Mouse (Mus musculus): ENCODE data around the gene Susd6. TPM values are rescaled to one million over a fixed set of nuclear protein-coding genes. Genes with fewer than 3 reads are reported as not detected.
A peak's percentile ranks its signal among the peaks of the same experiment; 100 is the strongest.

Gene Susd6
- polyA plus RNA-seq (2015; fragmentation: Nextera tagmentation; extraction: Ambion mirVana): 14.3 and 14.4 TPM in 2 replicates

GRCm38 (mm10) chr12:80789849-80790694, at the start of gene Susd6:
Susd6 (plus strand) TSS chr12:80790510.
- 4% methylated on average over 42 of the region's 56 CpGs for WGBS
- no peaks in the 10 kb centered on the region for H3K9me3 ChIP-seq (ENCODE audit: control insufficient read depth, low read length)
- H3K36me3 ChIP-seq (ENCODE audit: control insufficient read depth, insufficient read depth): no peaks in the 10 kb centered on the region
- peak within 1 kb of the TSS; percentile 99 for H3K27ac ChIP-seq (ENCODE audit: low read length)
- H3K4me2 ChIP-seq (ENCODE audit: low read length): peak within 1 kb of the TSS; percentile 88
- no peaks in the 10 kb centered on the region for H3K27me3 ChIP-seq (replicated peaks; ENCODE audit: control insufficient read depth, insufficient read depth, low read length)
- peak within 1 kb of the TSS; percentile 79 for H3K4me3 ChIP-seq (replicated peaks; ENCODE audit: low read length)
- ATAC-seq: peak; percentile 98
- peaks cover 17% of the 10 kb centered on the region for H3K4me1 ChIP-seq (replicated peaks; ENCODE audit: control insufficient read depth, insufficient read depth, low read length)
- peak within 1 kb of the TSS; percentile 85 for H3K9ac ChIP-seq (replicated peaks; ENCODE audit: low read depth, low read length)

- no peak overlapping the region for H3K9ac ChIP-seq (replicated peaks; ENCODE audit: low read depth, low read length)
- H3K27me3 ChIP-seq (replicated peaks; ENCODE audit: control insufficient read depth, insufficient read depth, low read length): no peaks in the 10 kb centered on the region
- 100% methylated on average over 1 of the region's 1 CpGs for WGBS
- no peaks in the 10 kb centered on the region for H3K9me3 ChIP-seq (ENCODE audit: control insufficient read depth, low read length)
- ATAC-seq: no peak
- H3K4me1 ChIP-seq (replicated peaks; ENCODE audit: control insufficient read depth, insufficient read depth, low read length): peaks cover 16% of the 10 kb centered on the region
- no peak overlapping the region for H3K27ac ChIP-seq (ENCODE audit: low read length)
- H3K4me3 ChIP-seq (replicated peaks; ENCODE audit: low read length): no peak overlapping the region
- H3K4me2 ChIP-seq (ENCODE audit: low read length): no peak overlapping the region
- H3K36me3 ChIP-seq (ENCODE audit: control insufficient read depth, insufficient read depth): no peaks in the 10 kb centered on the region
Observed at GRCm38 (mm10) chr12:80744614-80745013, 45.7 kb upstream of the Susd6 start.

- no peaks in the 10 kb centered on the region for H3K9me3 ChIP-seq (ENCODE audit: control insufficient read depth, low read length)
- 33% methylated on average over 8 of the region's 8 CpGs for WGBS
- H3K4me1 ChIP-seq (replicated peaks; ENCODE audit: control insufficient read depth, insufficient read depth, low read length): peaks cover 16% of the 10 kb centered on the region
- no peak overlapping the region for H3K9ac ChIP-seq (replicated peaks; ENCODE audit: low read depth, low read length)
- no peak overlapping the region for H3K4me3 ChIP-seq (replicated peaks; ENCODE audit: low read length)
- no peak overlapping the region for H3K4me2 ChIP-seq (ENCODE audit: low read length)
- no peaks in the 10 kb centered on the region for H3K27me3 ChIP-seq (replicated peaks; ENCODE audit: control insufficient read depth, insufficient read depth, low read length)
- H3K36me3 ChIP-seq (ENCODE audit: control insufficient read depth, insufficient read depth): no peaks in the 10 kb centered on the region
- ATAC-seq: peak; percentile 89
- peak overlapping the region; percentile 69 for H3K27ac ChIP-seq (ENCODE audit: low read length)
Observed at GRCm38 (mm10) chr12:80746031-80746813, 44.1 kb upstream of the Susd6 start.

- 95% methylated on average over 6 of the region's 6 CpGs for WGBS
- no peaks in the 10 kb centered on the region for H3K27me3 ChIP-seq (replicated peaks; ENCODE audit: control insufficient read depth, insufficient read depth, low read length)
- no peak overlapping the region for H3K4me3 ChIP-seq (replicated peaks; ENCODE audit: low read length)
Observed at GRCm38 (mm10) chr12:80751556-80751955, 38.8 kb upstream of the Susd6 start.

GRCm38 (mm10) chr12:80757751-80758558, 32.4 kb upstream of the Susd6 start:
- H3K27ac ChIP-seq (ENCODE audit: low read length): no peak overlapping the region
- 46% methylated on average over 120 of the region's 122 CpGs for WGBS
- H3K36me3 ChIP-seq (ENCODE audit: control insufficient read depth, insufficient read depth): peaks cover 54% of the 10 kb centered on the region

More at GRCm38 (mm10) chr12:80751556-80751955, 38.8 kb upstream of the Susd6 start:
- Histone ChIP-seq H3K4me2 (ENCODE audit: low read length) (no peak overlapping the region), H3K27ac (ENCODE audit: low read length) (no peak overlapping the region), H3K36me3 (ENCODE audit: control insufficient read depth, insufficient read depth) (peaks cover 32% of the 10 kb centered on the region), H3K9ac (replicated peaks; ENCODE audit: low read depth, low read length) (no peak overlapping the region), H3K9me3 (ENCODE audit: control insufficient read depth, low read length) (peaks cover 10% of the 10 kb centered on the region), H3K4me1 (replicated peaks; ENCODE audit: control insufficient read depth, insufficient read depth, low read length) (peaks cover 5% of the 10 kb centered on the region)
- ATAC-seq: no peak

GRCm38 (mm10) chr12:80758559-80759386, 31.5 kb upstream of the Susd6 start:
- Histone ChIP-seq H3K4me1 (replicated peaks; ENCODE audit: control insufficient read depth, insufficient read depth, low read length) (peaks cover 12% of the 10 kb centered on the region), H3K4me2 (ENCODE audit: low read length) (peak overlapping the region; percentile 82), H3K27ac (ENCODE audit: low read length) (peak overlapping the region; percentile 99), H3K9me3 (ENCODE audit: control insufficient read depth, low read length) (peaks cover 31% of the 10 kb centered on the region), H3K9ac (replicated peaks; ENCODE audit: low read depth, low read length) (peak overlapping the region; percentile 99), H3K4me3 (replicated peaks; ENCODE audit: low read length) (peak overlapping the region; percentile 82), H3K36me3 (ENCODE audit: control insufficient read depth, insufficient read depth) (peaks cover 48% of the 10 kb centered on the region), H3K27me3 (replicated peaks; ENCODE audit: control insufficient read depth, insufficient read depth, low read length) (no peaks in the 10 kb centered on the region)
- WGBS: 44% methylated on average over 92 of the region's 92 CpGs
- ATAC-seq: no peak

More at GRCm38 (mm10) chr12:80757751-80758558, 32.4 kb upstream of the Susd6 start:
- peaks cover 31% of the 10 kb centered on the region for H3K9me3 ChIP-seq (ENCODE audit: control insufficient read depth, low read length)
- H3K4me3 ChIP-seq (replicated peaks; ENCODE audit: low read length): peak overlapping the region; percentile 21
- peaks cover 12% of the 10 kb centered on the region for H3K4me1 ChIP-seq (replicated peaks; ENCODE audit: control insufficient read depth, insufficient read depth, low read length)
- no peak overlapping the region for H3K9ac ChIP-seq (replicated peaks; ENCODE audit: low read depth, low read length)
- no peak for ATAC-seq
- H3K4me2 ChIP-seq (ENCODE audit: low read length): peak overlapping the region; percentile 30
- H3K27me3 ChIP-seq (replicated peaks; ENCODE audit: control insufficient read depth, insufficient read depth, low read length): no peaks in the 10 kb centered on the region

GRCm38 (mm10) chr12:80759387-80759712, 31.0 kb upstream of the Susd6 start:
- peak overlapping the region; percentile 99 for H3K27ac ChIP-seq (ENCODE audit: low read length)
- H3K9me3 ChIP-seq (ENCODE audit: control insufficient read depth, low read length): peaks cover 31% of the 10 kb centered on the region
- peaks cover 12% of the 10 kb centered on the region for H3K4me1 ChIP-seq (replicated peaks; ENCODE audit: control insufficient read depth, insufficient read depth, low read length)
- peaks cover 43% of the 10 kb centered on the region for H3K36me3 ChIP-seq (ENCODE audit: control insufficient read depth, insufficient read depth)
- ATAC-seq: peak; percentile 7; the same call in 1 of the 2 replicates
- 8% methylated on average over 13 of the region's 13 CpGs for WGBS
- peak overlapping the region; percentile 82 for H3K4me3 ChIP-seq (replicated peaks; ENCODE audit: low read length)
- no peaks in the 10 kb centered on the region for H3K27me3 ChIP-seq (replicated peaks; ENCODE audit: control insufficient read depth, insufficient read depth, low read length)
- H3K9ac ChIP-seq (replicated peaks; ENCODE audit: low read depth, low read length): peak overlapping the region; percentile 99
- H3K4me2 ChIP-seq (ENCODE audit: low read length): peak overlapping the region; percentile 82

GRCm38 (mm10) chr12:80759713-80760395, 30.5 kb upstream of the Susd6 start:
- WGBS: under 1% methylated on average over 22 of the region's 22 CpGs
- H3K36me3 ChIP-seq (ENCODE audit: control insufficient read depth, insufficient read depth): peaks cover 39% of the 10 kb centered on the region
- peaks cover 31% of the 10 kb centered on the region for H3K9me3 ChIP-seq (ENCODE audit: control insufficient read depth, low read length)
- H3K4me1 ChIP-seq (replicated peaks; ENCODE audit: control insufficient read depth, insufficient read depth, low read length): peaks cover 12% of the 10 kb centered on the region
- peak overlapping the region; percentile 82 for H3K4me2 ChIP-seq (ENCODE audit: low read length)
- H3K27me3 ChIP-seq (replicated peaks; ENCODE audit: control insufficient read depth, insufficient read depth, low read length): no peaks in the 10 kb centered on the region
- H3K27ac ChIP-seq (ENCODE audit: low read length): peak overlapping the region; percentile 99
- peak overlapping the region; percentile 82 for H3K4me3 ChIP-seq (replicated peaks; ENCODE audit: low read length)
- peak overlapping the region; percentile 99 for H3K9ac ChIP-seq (replicated peaks; ENCODE audit: low read depth, low read length)
- peak; percentile 64 for ATAC-seq
